Mouse (Mus musculus): ENCODE data around the gene Muc2.

DNA sequence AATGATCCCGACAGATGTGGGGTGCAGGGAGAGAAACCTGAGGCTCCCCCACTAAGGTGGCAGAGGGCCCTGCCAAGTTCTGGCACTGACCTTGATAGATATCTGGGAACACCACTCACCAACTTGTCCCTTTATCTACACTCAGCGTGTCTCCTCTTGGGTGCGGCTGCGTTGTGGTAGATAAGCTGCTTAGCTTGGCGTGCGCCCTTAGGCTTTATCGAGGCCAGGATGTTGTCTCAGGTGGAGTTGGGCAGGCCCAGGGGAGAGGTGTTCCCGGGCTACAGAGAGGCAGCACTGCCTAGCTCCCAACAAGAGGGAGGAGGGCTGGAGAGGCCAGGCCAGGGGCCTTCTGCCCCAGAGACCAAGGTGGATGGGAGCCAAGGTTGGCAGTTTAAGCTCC lies 80.8 kb downstream of the Muc2 start:
- TF ChIP-seq CTCF (IDR thresholded peaks at IDR 0.05; ENCODE audit: borderline replicate concordance, control insufficient read depth, extremely low read depth, insufficient read depth, low read length, poor library complexity) (no peak), POLR2A (IDR thresholded peaks at IDR 0.05; ENCODE audit: control insufficient read depth, extremely low read depth, insufficient read depth, low read length, poor library complexity) (no peak)

Data from thymus, adult 2 months (tissue).